Mouse (Mus musculus): Measurements from ENCODE around the gene Gm49392. TPM values are rescaled to one million over a fixed set of nuclear protein-coding genes. Genes with fewer than 3 reads are reported as not detected.

The Gm49392 gene
- total RNA-seq, 2 experiments from 2014 or later, result 0.20 TPM; not detected in 1

Other genes starting within 250 kb of the Gm49392 start
- gene BC051665, start 110.5 kb downstream of the Gm49392 start, total RNA-seq (2021), result not detected
- gene Ctsll3, start 94.0 kb downstream of the Gm49392 start, total RNA-seq (2021), result not detected
- gene 4930486L24Rik, start 32.4 kb downstream of the Gm49392 start, total RNA-seq (2021), result not detected
- 1 to 10 TPM in 1 of 2 experiments, under 1 TPM in 1; 0.86 to 2.8 TPM for gene Ctla2b, start 553 bp upstream of the Gm49392 start, total RNA-seq (2021)
- gene Tpbpb, start 8.0 kb upstream of the Gm49392 start, total RNA-seq (2021), result not detected
- gene Gm49393, start 38.7 kb upstream of the Gm49392 start, total RNA-seq (2021), result not detected
- gene Gm49391, start 39.7 kb upstream of the Gm49392 start, total RNA-seq (2021), result 1 to 10 TPM in 1 of 2 experiments, not detected in 1; 1.1 TPM
- gene Ctla2a, start 39.7 kb upstream of the Gm49392 start, total RNA-seq (2021), result 10 to 100 TPM; 14.6 to 16.8 TPM
- not detected for gene Tpbpa, start 45.1 kb upstream of the Gm49392 start, total RNA-seq (2021)
- gene Ctsj, start 109.1 kb upstream of the Gm49392 start, total RNA-seq (2021), result not detected
- gene Ctsq, start 143.7 kb upstream of the Gm49392 start, total RNA-seq (2021), result not detected